Mouse (Mus musculus): ENCODE data around the gene Tssc4. TPM values are rescaled to one million over a fixed set of nuclear protein-coding genes. Genes with fewer than 3 reads are reported as not detected.

The Tssc4 gene
- total and polyA plus RNA-seq, 2 experiments from 2014 or later: 34.0 to 71.7 TPM

GRCm38 (mm10) chr7:143064226-143064625, 4.8 kb upstream of the Tssc4 start:
- WGBS: 59% methylated on average over 6 of the region's 6 CpGs
- H3K36me3 ChIP-seq (replicated peaks; ENCODE audit: control insufficient read depth, insufficient read depth, low read length): peaks cover 81% of the 10 kb centered on the region

GRCm38 (mm10) chr7:143065692-143066091, 3.4 kb upstream of the Tssc4 start:
- H3K27ac ChIP-seq (ENCODE audit: low read depth): no peak overlapping the region
- H3K4me2 ChIP-seq (ENCODE audit: low read depth, low read length): no peak overlapping the region
- DNase-seq (ENCODE audit: low spot score): no peak
- TF ChIP-seq CTCF (IDR thresholded peaks at IDR 0.05; ENCODE audit: low read depth) (no peak), EP300 (IDR thresholded peaks at IDR 0.05; ENCODE audit: low read depth) (no peak)
- no peak for ATAC-seq (ENCODE audit: insufficient read depth, low read depth)
- no peaks in the 10 kb centered on the region for H3K9me3 ChIP-seq (replicated peaks; ENCODE audit: control insufficient read depth, low read length)
- 96% methylated on average over 2 of the region's 2 CpGs for WGBS
- H3K9ac ChIP-seq (replicated peaks; ENCODE audit: low read depth, low read length): no peak overlapping the region
- peaks cover 76% of the 10 kb centered on the region for H3K36me3 ChIP-seq (replicated peaks; ENCODE audit: control insufficient read depth, insufficient read depth, low read length)
- no peak overlapping the region for H3K4me3 ChIP-seq (ENCODE audit: low read depth, low read length)
- no peaks in the 10 kb centered on the region for H3K27me3 ChIP-seq (ENCODE audit: control insufficient read depth, insufficient read depth, low read length)
- peaks cover 18% of the 10 kb centered on the region for H3K4me1 ChIP-seq (ENCODE audit: control insufficient read depth, insufficient read depth)

More at GRCm38 (mm10) chr7:143064226-143064625, 4.8 kb upstream of the Tssc4 start:
- TF ChIP-seq CTCF (IDR thresholded peaks at IDR 0.05; ENCODE audit: low read depth): no peak
- TF ChIP-seq EP300 (IDR thresholded peaks at IDR 0.05; ENCODE audit: low read depth): no peak
- DNase-seq (ENCODE audit: low spot score) (no peak), ATAC-seq (ENCODE audit: insufficient read depth, low read depth) (no peak)
- H3K4me1 ChIP-seq (ENCODE audit: control insufficient read depth, insufficient read depth): peaks cover 17% of the 10 kb centered on the region
- H3K27me3 ChIP-seq (ENCODE audit: control insufficient read depth, insufficient read depth, low read length): no peaks in the 10 kb centered on the region
- H3K9ac ChIP-seq (replicated peaks; ENCODE audit: low read depth, low read length): no peak overlapping the region
- H3K4me2 ChIP-seq (ENCODE audit: low read depth, low read length): no peak overlapping the region
- H3K27ac ChIP-seq (ENCODE audit: low read depth): no peak overlapping the region; the same call in 1 of the 2 replicates
- H3K9me3 ChIP-seq (replicated peaks; ENCODE audit: control insufficient read depth, low read length): no peaks in the 10 kb centered on the region
- no peak overlapping the region for H3K4me3 ChIP-seq (ENCODE audit: low read depth, low read length)

GRCm38 (mm10) chr7:143067469-143067868, 1.6 kb upstream of the Tssc4 start:
- no peak for TF ChIP-seq EP300 (IDR thresholded peaks at IDR 0.05; ENCODE audit: low read depth)
- no peak for TF ChIP-seq CTCF (IDR thresholded peaks at IDR 0.05; ENCODE audit: low read depth)
- Histone ChIP-seq H3K36me3 (replicated peaks; ENCODE audit: control insufficient read depth, insufficient read depth, low read length) (peaks cover 64% of the 10 kb centered on the region), H3K9ac (replicated peaks; ENCODE audit: low read depth, low read length) (no peak overlapping the region), H3K27me3 (ENCODE audit: control insufficient read depth, insufficient read depth, low read length) (no peaks in the 10 kb centered on the region), H3K4me1 (ENCODE audit: control insufficient read depth, insufficient read depth) (peaks cover 19% of the 10 kb centered on the region), H3K27ac (ENCODE audit: low read depth) (peak overlapping the region; percentile 98), H3K9me3 (replicated peaks; ENCODE audit: control insufficient read depth, low read length) (no peaks in the 10 kb centered on the region), H3K4me2 (ENCODE audit: low read depth, low read length) (no peak overlapping the region), H3K4me3 (ENCODE audit: low read depth, low read length) (no peak overlapping the region)
- DNase-seq (ENCODE audit: low spot score) (no peak), ATAC-seq (ENCODE audit: insufficient read depth, low read depth) (no peak)
- 61% methylated on average over 2 of the region's 2 CpGs for WGBS

- Histone ChIP-seq H3K36me3 (replicated peaks; ENCODE audit: control insufficient read depth, insufficient read depth, low read length) (peaks cover 60% of the 10 kb centered on the region), H3K4me2 (ENCODE audit: low read depth, low read length) (no peak overlapping the region), H3K4me3 (ENCODE audit: low read depth, low read length) (no peak overlapping the region), H3K9me3 (replicated peaks; ENCODE audit: control insufficient read depth, low read length) (no peaks in the 10 kb centered on the region), H3K9ac (replicated peaks; ENCODE audit: low read depth, low read length) (no peak overlapping the region), H3K27me3 (ENCODE audit: control insufficient read depth, insufficient read depth, low read length) (no peaks in the 10 kb centered on the region), H3K4me1 (ENCODE audit: control insufficient read depth, insufficient read depth) (peaks cover 19% of the 10 kb centered on the region), H3K27ac (ENCODE audit: low read depth) (peak overlapping the region; percentile 98)
- TF ChIP-seq CTCF (IDR thresholded peaks at IDR 0.05; ENCODE audit: low read depth) (no peak), EP300 (IDR thresholded peaks at IDR 0.05; ENCODE audit: low read depth) (no peak)
- DNase-seq (ENCODE audit: low spot score): no peak
- WGBS: 60% methylated on average over 3 of the region's 3 CpGs
- no peak for ATAC-seq (ENCODE audit: insufficient read depth, low read depth)
Measured at GRCm38 (mm10) chr7:143067897-143068296, 1.2 kb upstream of the Tssc4 start.

- Histone ChIP-seq H3K9ac (replicated peaks; ENCODE audit: low read depth, low read length) (no peak overlapping the region; the same call in 1 of the 2 replicates), H3K4me3 (ENCODE audit: low read depth, low read length) (0 out of 2 replicates have a peak overlapping the region, but pooled peaks have one; percentile 9), H3K9me3 (replicated peaks; ENCODE audit: control insufficient read depth, low read length) (no peaks in the 10 kb centered on the region), H3K36me3 (replicated peaks; ENCODE audit: control insufficient read depth, insufficient read depth, low read length) (peaks cover 55% of the 10 kb centered on the region), H3K27ac (ENCODE audit: low read depth) (peak overlapping the region; percentile 98), H3K27me3 (ENCODE audit: control insufficient read depth, insufficient read depth, low read length) (no peaks in the 10 kb centered on the region), H3K4me2 (ENCODE audit: low read depth, low read length) (peak overlapping the region; percentile 55), H3K4me1 (ENCODE audit: control insufficient read depth, insufficient read depth) (peaks cover 19% of the 10 kb centered on the region)
- no peak for DNase-seq (ENCODE audit: low spot score)
- TF ChIP-seq EP300 (IDR thresholded peaks at IDR 0.05; ENCODE audit: low read depth) (no peak), CTCF (IDR thresholded peaks at IDR 0.05; ENCODE audit: low read depth) (no peak)
- no peak; the same call in 1 of the 2 replicates for ATAC-seq (ENCODE audit: insufficient read depth, low read depth)
- 48% methylated on average over 13 of the region's 13 CpGs for WGBS
Measured at GRCm38 (mm10) chr7:143068316-143068881, 650 bp upstream of the Tssc4 start.

Data from heart, postnatal 0 days (tissue).